Mouse (Mus musculus): ENCODE data around the gene Slc38a2. TPM values are rescaled to one million over a fixed set of nuclear protein-coding genes. Genes with fewer than 3 reads are reported as not detected.

The Slc38a2 gene
- total and polyA plus RNA-seq, 2 experiments from 2014 or later: 79.4 to 90.9 TPM

DNA sequence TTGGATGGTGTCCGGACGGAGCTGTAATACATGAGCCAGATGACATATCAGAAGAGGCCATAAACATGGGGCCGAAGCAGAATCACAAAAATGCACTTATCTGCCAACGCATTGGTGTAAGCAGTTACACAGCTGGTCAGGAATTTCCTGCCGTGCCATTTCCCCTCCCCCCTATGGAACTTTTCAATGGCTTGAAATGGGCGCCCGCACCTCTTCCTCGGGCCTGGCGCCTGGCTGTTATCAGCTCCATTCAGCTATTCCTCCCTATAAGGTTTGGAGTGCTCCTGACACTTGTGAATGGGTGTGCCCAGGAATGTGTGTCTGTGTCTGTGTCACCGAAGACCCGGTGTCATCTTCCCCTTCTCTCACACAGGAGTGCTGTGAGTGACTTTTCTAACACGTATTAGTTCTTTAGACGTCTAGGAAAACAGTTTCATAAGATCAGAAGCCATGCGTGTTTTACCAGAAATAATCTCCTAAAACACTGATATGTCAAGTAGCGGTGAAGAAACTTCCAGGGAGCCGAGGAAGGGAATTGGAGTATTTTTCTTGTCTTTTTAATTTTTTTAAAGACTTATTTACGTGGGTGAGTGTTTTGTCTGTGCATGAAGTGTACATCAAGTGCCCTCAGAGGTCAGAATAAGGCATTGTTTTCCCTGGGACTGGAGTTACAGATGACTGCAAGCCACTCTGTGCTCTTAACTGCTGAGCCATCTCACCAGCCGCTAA, 44.8 kb upstream of the Slc38a2 start:
- 87% methylated on average over 18 of the region's 18 CpGs for WGBS
- no peak for TF ChIP-seq CTCF (IDR thresholded peaks at IDR 0.05)
- Histone ChIP-seq H3K9me3 (ENCODE audit: low read length) (no peaks in the 10 kb centered on the region), H3K4me2 (ENCODE audit: low read depth, low read length, poor library complexity, severe bottlenecking) (no peak overlapping the region), H3K4me1 (ENCODE audit: insufficient read depth, low read length) (no peaks in the 10 kb centered on the region), H3K27ac (ENCODE audit: low read depth, low read length) (no peak overlapping the region), H3K9ac (replicated peaks; ENCODE audit: low read length, poor library complexity, severe bottlenecking) (no peak overlapping the region), H3K4me3 (ENCODE audit: low read depth, low read length) (no peak overlapping the region), H3K27me3 (ENCODE audit: insufficient read depth, low read length) (no peaks in the 10 kb centered on the region), H3K36me3 (ENCODE audit: insufficient read depth, low read length) (no peaks in the 10 kb centered on the region)
- ATAC-seq (ENCODE audit: low FRiP score) (no peak), DNase-seq (ENCODE audit: low spot score) (no peak)

DNA sequence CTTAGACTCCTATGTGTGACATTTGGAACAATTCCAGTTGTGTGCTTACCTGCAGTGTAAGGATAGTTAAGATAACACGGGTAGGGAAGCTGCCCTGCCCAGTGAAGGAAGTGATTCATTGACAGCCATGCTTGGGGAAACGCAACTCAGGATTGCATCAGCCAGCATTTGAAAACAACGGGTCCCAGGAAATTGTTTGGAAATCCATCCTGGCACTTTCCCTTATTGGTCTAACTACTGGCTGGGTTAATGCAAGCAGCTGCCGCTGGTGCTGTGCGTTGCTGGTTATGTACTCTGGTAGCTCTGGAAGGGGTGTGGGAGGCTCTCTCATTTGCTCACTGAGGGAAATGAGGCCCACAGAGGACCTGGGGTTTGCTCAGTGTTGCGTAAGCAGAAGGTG, 43.7 kb upstream of the Slc38a2 start:
- 80% methylated on average over 6 of the region's 6 CpGs for WGBS
- TF ChIP-seq CTCF (IDR thresholded peaks at IDR 0.05): no peak
- no peaks in the 10 kb centered on the region for H3K4me1 ChIP-seq (ENCODE audit: insufficient read depth, low read length)
- DNase-seq (ENCODE audit: low spot score) (no peak), ATAC-seq (ENCODE audit: low FRiP score) (no peak)
- H3K9ac ChIP-seq (replicated peaks; ENCODE audit: low read length, poor library complexity, severe bottlenecking): no peak overlapping the region
- H3K4me3 ChIP-seq (ENCODE audit: low read depth, low read length): no peak overlapping the region
- H3K36me3 ChIP-seq (ENCODE audit: insufficient read depth, low read length): no peaks in the 10 kb centered on the region
- no peaks in the 10 kb centered on the region for H3K27me3 ChIP-seq (ENCODE audit: insufficient read depth, low read length)
- H3K27ac ChIP-seq (ENCODE audit: low read depth, low read length): no peak overlapping the region
- H3K4me2 ChIP-seq (ENCODE audit: low read depth, low read length, poor library complexity, severe bottlenecking): no peak overlapping the region
- H3K9me3 ChIP-seq (ENCODE audit: low read length): no peaks in the 10 kb centered on the region

DNA sequence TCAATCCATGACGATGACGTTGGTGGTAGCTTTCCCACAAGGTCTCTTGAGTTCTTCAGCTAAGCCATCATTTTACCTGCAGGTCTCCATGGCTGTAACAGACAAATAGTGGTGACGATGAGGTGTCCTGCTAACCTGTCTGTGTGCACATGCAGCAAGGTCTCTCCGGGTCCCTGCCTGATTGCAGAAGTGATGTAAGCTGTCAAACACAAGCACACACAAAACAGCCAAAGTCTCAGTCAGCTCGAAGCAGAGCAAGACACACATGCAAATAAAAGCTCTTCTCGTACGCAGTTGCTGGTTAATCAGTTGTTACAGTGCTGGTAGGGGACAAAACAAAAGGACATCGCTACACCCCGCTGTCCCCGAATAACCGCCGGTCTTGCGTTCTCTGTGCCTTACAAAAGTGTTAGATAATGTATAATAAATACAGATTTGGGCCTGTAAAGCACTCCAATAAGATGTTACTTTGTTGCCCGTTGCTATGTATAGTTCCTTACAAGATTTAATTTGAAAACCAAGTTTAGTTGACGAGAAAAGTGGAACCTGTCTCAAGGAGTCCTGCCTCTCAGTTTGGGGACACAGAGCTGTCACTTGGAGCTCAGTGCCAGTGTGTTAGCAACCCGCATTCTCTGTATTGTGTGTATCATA, 43.2 kb upstream of the Slc38a2 start:
- no peaks in the 10 kb centered on the region for H3K4me1 ChIP-seq (ENCODE audit: insufficient read depth, low read length)
- DNase-seq (ENCODE audit: low spot score): no peak
- ATAC-seq (ENCODE audit: low FRiP score): no peak
- H3K4me2 ChIP-seq (ENCODE audit: low read depth, low read length, poor library complexity, severe bottlenecking): no peak overlapping the region
- H3K27ac ChIP-seq (ENCODE audit: low read depth, low read length): no peak overlapping the region
- WGBS: 83% methylated on average over 16 of the region's 16 CpGs
- no peak overlapping the region for H3K9ac ChIP-seq (replicated peaks; ENCODE audit: low read length, poor library complexity, severe bottlenecking)
- H3K27me3 ChIP-seq (ENCODE audit: insufficient read depth, low read length): no peaks in the 10 kb centered on the region
- H3K36me3 ChIP-seq (ENCODE audit: insufficient read depth, low read length): no peaks in the 10 kb centered on the region
- TF ChIP-seq CTCF (IDR thresholded peaks at IDR 0.05): no peak
- no peak overlapping the region for H3K4me3 ChIP-seq (ENCODE audit: low read depth, low read length)
- no peaks in the 10 kb centered on the region for H3K9me3 ChIP-seq (ENCODE audit: low read length)

DNA sequence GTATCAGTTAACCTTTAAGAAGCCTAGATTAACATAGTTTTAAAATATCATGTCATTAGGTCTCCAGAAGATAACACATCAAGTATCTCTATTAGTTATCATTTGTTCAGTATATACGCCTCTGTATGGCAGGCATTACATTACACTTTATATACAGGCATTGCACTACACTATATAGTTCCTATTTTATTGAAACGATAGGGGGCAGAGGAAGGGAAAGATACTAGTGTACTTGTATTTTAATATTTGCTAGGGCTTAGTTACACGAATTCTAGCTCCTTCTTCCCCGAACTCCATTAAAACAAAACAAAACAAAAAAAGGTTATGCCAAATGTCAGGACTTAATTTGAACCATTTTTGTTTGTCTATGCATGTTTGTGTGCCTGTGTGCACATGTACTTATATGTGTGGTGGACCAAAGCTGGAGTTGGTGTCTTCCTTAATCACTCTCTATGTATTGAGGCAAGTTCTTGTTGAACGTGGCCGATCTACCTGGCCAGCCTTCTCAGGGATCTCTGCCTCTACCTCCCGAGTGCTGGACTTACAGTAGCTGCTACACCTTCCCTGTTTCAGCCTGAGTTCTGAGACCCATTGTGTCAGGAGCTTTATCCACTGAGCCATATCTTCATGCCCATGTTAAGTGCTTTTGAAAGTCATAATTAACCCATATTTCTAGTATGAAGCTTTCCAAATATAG, 41.5 kb upstream of the Slc38a2 start:
- no peak overlapping the region for H3K27ac ChIP-seq (ENCODE audit: low read depth, low read length)
- 87% methylated on average over 7 of the region's 7 CpGs for WGBS
- no peak for TF ChIP-seq CTCF (IDR thresholded peaks at IDR 0.05)
- no peaks in the 10 kb centered on the region for H3K9me3 ChIP-seq (ENCODE audit: low read length)
- H3K27me3 ChIP-seq (ENCODE audit: insufficient read depth, low read length): no peaks in the 10 kb centered on the region
- no peaks in the 10 kb centered on the region for H3K4me1 ChIP-seq (ENCODE audit: insufficient read depth, low read length)
- no peaks in the 10 kb centered on the region for H3K36me3 ChIP-seq (ENCODE audit: insufficient read depth, low read length)
- H3K4me2 ChIP-seq (ENCODE audit: low read depth, low read length, poor library complexity, severe bottlenecking): no peak overlapping the region
- ATAC-seq (ENCODE audit: low FRiP score) (no peak), DNase-seq (ENCODE audit: low spot score) (no peak)
- H3K4me3 ChIP-seq (ENCODE audit: low read depth, low read length): no peak overlapping the region
- H3K9ac ChIP-seq (replicated peaks; ENCODE audit: low read length, poor library complexity, severe bottlenecking): no peak overlapping the region

DNA sequence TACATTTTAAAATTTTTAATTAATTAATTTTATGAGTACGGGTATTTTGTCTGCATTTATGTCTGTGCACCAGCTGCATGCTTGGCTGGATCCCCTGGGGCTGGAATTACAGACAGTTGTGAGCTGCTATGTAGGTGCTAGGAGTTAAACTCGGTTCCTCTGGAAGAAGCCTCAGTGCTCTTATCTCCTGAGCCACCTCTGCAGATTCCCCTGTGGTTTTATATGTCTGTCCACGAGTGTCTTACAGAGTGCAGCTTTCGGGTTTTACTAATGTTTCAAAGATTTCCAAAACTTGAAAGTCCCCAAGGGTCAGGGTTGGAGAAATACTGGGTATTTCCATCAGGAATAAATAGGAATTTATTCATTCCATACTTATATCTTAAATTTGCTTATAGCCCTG, 40.6 kb upstream of the Slc38a2 start:
- DNase-seq (ENCODE audit: low spot score) (no peak), ATAC-seq (ENCODE audit: low FRiP score) (no peak)
- TF ChIP-seq CTCF (IDR thresholded peaks at IDR 0.05): no peak
- H3K9me3 ChIP-seq (ENCODE audit: low read length): no peaks in the 10 kb centered on the region
- H3K27ac ChIP-seq (ENCODE audit: low read depth, low read length): no peak overlapping the region
- H3K36me3 ChIP-seq (ENCODE audit: insufficient read depth, low read length): no peaks in the 10 kb centered on the region
- H3K27me3 ChIP-seq (ENCODE audit: insufficient read depth, low read length): no peaks in the 10 kb centered on the region
- no peak overlapping the region for H3K9ac ChIP-seq (replicated peaks; ENCODE audit: low read length, poor library complexity, severe bottlenecking)
- H3K4me2 ChIP-seq (ENCODE audit: low read depth, low read length, poor library complexity, severe bottlenecking): no peak overlapping the region
- no peaks in the 10 kb centered on the region for H3K4me1 ChIP-seq (ENCODE audit: insufficient read depth, low read length)
- no peak overlapping the region for H3K4me3 ChIP-seq (ENCODE audit: low read depth, low read length)
- 77% methylated on average over 4 of the region's 4 CpGs for WGBS
